Mouse (Mus musculus) neural tube, embryonic 12.5 days (tissue): ENCODE results near the gene Dgat2. TPM values are rescaled to one million over a fixed set of nuclear protein-coding genes. Genes with fewer than 3 reads are reported as not detected.

Experiments
- ATAC-seq: fragments of 200-750 bp; cut with Nextera tagmentation; 2 replicates; pipeline ENCODE4 v1.8.0; 2017; ENCODE audit warnings: low read depth, mild to moderate bottlenecking, moderate TSS enrichment, moderate library complexity; ENCODE audit not compliant: low FRiP score
- H3K27ac ChIP-seq: fragments of 300-500 bp; sonication (generic); 2 replicates; pipeline ENCODE4 v1.5.1; 2016
- H3K27me3 ChIP-seq: fragments of 300-500 bp; sonication (generic); replicated peaks from 2 replicates; pipeline ENCODE4 v1.6.1; 2016; ENCODE audit warnings: mild to moderate bottlenecking
- H3K36me3 ChIP-seq: fragments of 300-500 bp; sonication (generic); 2 replicates; pipeline ENCODE4 v1.6.1; 2016; ENCODE audit warnings: mild to moderate bottlenecking
- H3K4me1 ChIP-seq: fragments of 300-500 bp; sonication (generic); 2 replicates; pipeline ENCODE4 v1.6.1; 2016
- H3K4me2 ChIP-seq: fragments of 300-500 bp; sonication (generic); replicated peaks from 2 replicates; pipeline ENCODE4 v1.6.1; 2016; ENCODE audit warnings: mild to moderate bottlenecking
- H3K4me3 ChIP-seq: fragments of 300-500 bp; sonication (generic); 2 replicates; pipeline ENCODE4 v1.5.1; 2016
- H3K9ac ChIP-seq: fragments of 300-500 bp; sonication (generic); 2 replicates; pipeline ENCODE4 v1.6.1; 2016; ENCODE audit warnings: mild to moderate bottlenecking
- H3K9me3 ChIP-seq: fragments of 300-500 bp; sonication (generic); 2 replicates; pipeline ENCODE4 v1.6.1; 2016; ENCODE audit warnings: mild to moderate bottlenecking
- WGBS: fragments of 180-500 bp; shearing (Covaris S2); methylation state at CpG from one replicate; pipeline ENCODE4 v1.1.7; 2016; 5-methylcytosine and 5-hydroxymethylcytosine counted together
- polyA plus RNA-seq: library from polyadenylated mRNA; unstranded; fragments of >200 nt; fragmentation: Nextera tagmentation; extraction: Ambion mirVana; gene quantifications from 2 replicates; pipeline ENCODE4 v1.2.1, GENCODE M21; 2016

The Dgat2 gene
- polyA plus RNA-seq, 1 experiment from 2014 or later: 11.4 TPM

- H3K9me3 ChIP-seq: no peaks in the 10 kb centered on the region
- ATAC-seq: no peak
- no peaks in the 10 kb centered on the region for H3K27me3 ChIP-seq
- no peak overlapping the region for H3K27ac ChIP-seq
- no peak overlapping the region for H3K4me2 ChIP-seq
- H3K9ac ChIP-seq: no peak overlapping the region
- H3K4me1 ChIP-seq: no peaks in the 10 kb centered on the region
- no peak overlapping the region for H3K4me3 ChIP-seq
- no peaks in the 10 kb centered on the region for H3K36me3 ChIP-seq
- 76% methylated on average over 10 of the region's 10 CpGs for WGBS
Measured at GRCm38 (mm10) chr7:99171730-99172463, 10.6 kb downstream of the Dgat2 start.

- Histone ChIP-seq H3K4me2 (no peak overlapping the region), H3K4me1 (no peaks in the 10 kb centered on the region), H3K27ac (no peak overlapping the region), H3K9me3 (no peaks in the 10 kb centered on the region), H3K27me3 (no peaks in the 10 kb centered on the region), H3K9ac (no peak overlapping the region), H3K4me3 (no peak overlapping the region), H3K36me3 (no peaks in the 10 kb centered on the region)
- 93% methylated on average over 6 of the region's 6 CpGs for WGBS
- ATAC-seq: no peak
Measured at GRCm38 (mm10) chr7:99170519-99170918, 12.0 kb downstream of the Dgat2 start.

GRCm38 (mm10) chr7:99169717-99170403 is 12.7 kb downstream of the Dgat2 start:
- Histone ChIP-seq H3K27ac (no peak overlapping the region), H3K4me2 (no peak overlapping the region), H3K27me3 (no peaks in the 10 kb centered on the region), H3K9ac (no peak overlapping the region), H3K4me1 (no peaks in the 10 kb centered on the region), H3K4me3 (no peak overlapping the region), H3K9me3 (no peaks in the 10 kb centered on the region), H3K36me3 (no peaks in the 10 kb centered on the region)
- no peak for ATAC-seq
- WGBS: 77% methylated on average over 9 of the region's 9 CpGs

- Histone ChIP-seq H3K4me1 (no peaks in the 10 kb centered on the region), H3K27me3 (no peaks in the 10 kb centered on the region), H3K4me2 (no peak overlapping the region), H3K27ac (no peak overlapping the region), H3K9me3 (no peaks in the 10 kb centered on the region), H3K36me3 (no peaks in the 10 kb centered on the region), H3K4me3 (no peak overlapping the region), H3K9ac (no peak overlapping the region)
- 85% methylated on average over 6 of the region's 6 CpGs for WGBS
- ATAC-seq: no peak
Measured at GRCm38 (mm10) chr7:99168756-99169155, 13.8 kb downstream of the Dgat2 start.

DNA sequence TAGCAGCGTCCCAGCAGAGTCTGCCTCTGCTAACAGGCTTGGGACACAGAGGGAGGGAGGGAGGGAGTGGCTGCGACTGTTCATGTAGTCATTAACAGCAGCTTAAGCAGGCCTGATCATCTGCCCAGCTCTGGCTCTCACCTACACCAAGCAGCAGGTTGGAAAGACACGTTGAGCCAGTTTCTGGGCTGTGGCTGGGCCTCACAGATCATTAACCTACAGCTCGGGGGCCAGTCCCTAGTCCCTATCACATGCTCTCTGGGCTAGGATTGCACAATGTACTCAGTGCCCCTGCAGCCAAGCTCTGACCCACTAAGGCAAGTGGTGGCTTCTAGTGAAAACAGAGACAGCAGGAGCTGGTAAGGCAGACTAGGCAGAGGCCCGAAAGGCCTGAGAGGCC is 14.6 kb downstream of the Dgat2 start:
- 60% methylated on average over 5 of the region's 5 CpGs for whole genome bisulfite sequencing
- Histone ChIP-seq H3K36me3 (no peaks in the 10 kb centered on the region), H3K9ac (no peak overlapping the region), H3K4me1 (no peaks in the 10 kb centered on the region), H3K4me3 (no peak overlapping the region), H3K27me3 (no peaks in the 10 kb centered on the region), H3K9me3 (no peaks in the 10 kb centered on the region), H3K4me2 (no peak overlapping the region), H3K27ac (no peak overlapping the region)
- no peak for ATAC-seq

- Histone ChIP-seq H3K4me2 (no peak overlapping the region), H3K27ac (no peak overlapping the region), H3K9me3 (no peaks in the 10 kb centered on the region), H3K9ac (no peak overlapping the region), H3K27me3 (no peaks in the 10 kb centered on the region), H3K4me1 (no peaks in the 10 kb centered on the region; the same call in 1 of the 2 replicates), H3K36me3 (no peaks in the 10 kb centered on the region), H3K4me3 (no peak overlapping the region)
- ATAC-seq: no peak
- WGBS: 88% methylated on average over 8 of the region's 8 CpGs
Measured at GRCm38 (mm10) chr7:99166159-99166558, 16.4 kb downstream of the Dgat2 start.

GRCm38 (mm10) chr7:99164873-99165410 is 17.6 kb downstream of the Dgat2 start:
- Histone ChIP-seq H3K36me3 (no peaks in the 10 kb centered on the region), H3K4me3 (no peak overlapping the region), H3K27me3 (no peaks in the 10 kb centered on the region), H3K9me3 (no peaks in the 10 kb centered on the region), H3K27ac (no peak overlapping the region), H3K4me2 (no peak overlapping the region), H3K4me1 (no peaks in the 10 kb centered on the region; the same call in 1 of the 2 replicates), H3K9ac (no peak overlapping the region)
- no peak for ATAC-seq
- WGBS: 83% methylated on average over 7 of the region's 7 CpGs

DNA sequence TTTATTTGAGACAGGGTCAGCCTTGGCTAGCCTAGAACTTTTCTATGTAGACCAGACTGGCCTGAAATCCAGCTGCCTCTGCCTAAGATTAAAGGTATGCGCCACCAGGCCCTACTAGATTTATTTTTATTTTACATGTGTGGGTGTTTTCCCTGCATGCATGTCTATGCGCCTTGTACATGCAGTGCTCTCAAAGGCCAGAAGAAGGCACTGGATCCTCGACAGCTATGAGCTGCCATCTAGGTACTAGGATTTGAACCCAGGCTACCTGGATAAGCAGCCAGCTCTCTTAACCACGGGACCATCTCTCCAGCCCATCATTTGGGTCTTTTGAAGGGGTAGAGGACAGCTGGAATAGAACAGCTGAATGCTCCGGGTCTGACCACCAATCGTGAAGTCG is 20.1 kb downstream of the Dgat2 start:
- H3K4me3 ChIP-seq: no peak overlapping the region
- H3K27ac ChIP-seq: no peak overlapping the region
- WGBS: 88% methylated on average over 7 of the region's 7 CpGs
- no peak overlapping the region for H3K4me2 ChIP-seq
- no peaks in the 10 kb centered on the region; the same call in 1 of the 2 replicates for H3K4me1 ChIP-seq
- ATAC-seq: no peak
- no peaks in the 10 kb centered on the region for H3K9me3 ChIP-seq
- no peaks in the 10 kb centered on the region for H3K27me3 ChIP-seq
- H3K36me3 ChIP-seq: no peaks in the 10 kb centered on the region
- H3K9ac ChIP-seq: no peak overlapping the region

GRCm38 (mm10) chr7:99161961-99162360 is 20.6 kb downstream of the Dgat2 start:
- 90% methylated on average over 11 of the region's 11 CpGs for WGBS
- no peak overlapping the region for H3K4me2 ChIP-seq
- no peaks in the 10 kb centered on the region for H3K27me3 ChIP-seq
- no peak overlapping the region for H3K9ac ChIP-seq
- no peak overlapping the region for H3K27ac ChIP-seq
- H3K4me3 ChIP-seq: no peak overlapping the region
- H3K9me3 ChIP-seq: no peaks in the 10 kb centered on the region
- H3K4me1 ChIP-seq: no peaks in the 10 kb centered on the region; the same call in 1 of the 2 replicates
- no peaks in the 10 kb centered on the region for H3K36me3 ChIP-seq
- no peak for ATAC-seq

DNA sequence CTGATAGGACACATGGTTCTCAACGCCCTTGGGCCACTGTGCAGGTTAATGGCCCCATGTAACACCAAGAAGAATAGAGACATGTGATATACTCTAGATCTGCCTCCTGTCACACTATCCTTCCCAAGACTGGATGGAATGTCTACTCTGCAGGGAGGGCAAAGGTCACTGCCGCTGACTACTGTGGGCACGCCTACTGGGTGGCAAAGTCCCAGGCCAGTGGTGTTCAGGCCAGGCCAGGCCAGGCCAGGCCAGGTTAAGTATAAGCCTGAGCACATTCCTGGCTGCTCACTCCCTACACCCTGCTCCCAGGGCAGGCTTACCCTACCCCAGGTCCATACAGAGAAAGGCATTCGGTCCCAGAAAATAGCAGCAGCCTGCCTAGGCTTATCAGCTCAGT is 21.0 kb downstream of the Dgat2 start:
- Histone ChIP-seq H3K4me3 (no peak overlapping the region), H3K27me3 (no peaks in the 10 kb centered on the region), H3K4me1 (no peaks in the 10 kb centered on the region; the same call in 1 of the 2 replicates), H3K36me3 (no peaks in the 10 kb centered on the region), H3K27ac (no peak overlapping the region), H3K4me2 (no peak overlapping the region), H3K9me3 (no peaks in the 10 kb centered on the region), H3K9ac (no peak overlapping the region)
- peak; percentile 31; the same call in 1 of the 2 replicates for ATAC-seq
- 61% methylated on average over 4 of the region's 4 CpGs for WGBS

DNA sequence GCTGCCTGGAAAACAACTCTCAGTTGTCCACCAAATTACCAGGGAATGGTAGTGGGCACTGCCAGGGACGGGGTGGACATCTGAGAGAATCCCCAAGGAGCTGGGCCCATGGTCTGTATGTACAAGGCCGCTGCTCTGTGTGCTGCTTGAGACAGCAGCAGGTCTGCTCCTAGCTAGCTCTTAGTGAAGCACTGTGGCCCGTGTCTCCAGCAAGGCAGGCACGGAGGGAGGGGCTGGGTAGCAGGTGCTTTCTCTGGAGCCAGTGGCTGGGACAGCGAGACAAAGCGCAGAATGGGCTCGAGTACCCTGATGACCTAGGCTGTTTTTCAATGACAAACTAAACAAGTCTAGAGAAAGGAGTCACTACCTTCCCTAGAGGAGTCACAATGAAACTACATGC is 21.5 kb downstream of the Dgat2 start:
- H3K9ac ChIP-seq: no peak overlapping the region
- H3K27ac ChIP-seq: no peak overlapping the region

GRCm38 (mm10) chr7:99159446-99159845 is 23.1 kb downstream of the Dgat2 start:
- no peak overlapping the region for H3K4me3 ChIP-seq
- no peaks in the 10 kb centered on the region for H3K9me3 ChIP-seq
- H3K27me3 ChIP-seq: no peaks in the 10 kb centered on the region
- H3K36me3 ChIP-seq: no peaks in the 10 kb centered on the region
- WGBS: 84% methylated on average over 2 of the region's 2 CpGs
- no peak overlapping the region for H3K27ac ChIP-seq
- peaks cover 14% of the 10 kb centered on the region for H3K4me1 ChIP-seq
- no peak overlapping the region for H3K4me2 ChIP-seq
- no peak overlapping the region for H3K9ac ChIP-seq
- ATAC-seq: no peak

More for the DNA sequence above, 21.5 kb downstream of the Dgat2 start:
- peak; percentile 34; the same call in 1 of the 2 replicates for ATAC-seq
- no peak overlapping the region for H3K4me2 ChIP-seq
- H3K9me3 ChIP-seq: no peaks in the 10 kb centered on the region
- 58% methylated on average over 7 of the region's 7 CpGs for WGBS
- peaks cover 2% of the 10 kb centered on the region for H3K4me1 ChIP-seq
- no peak overlapping the region for H3K4me3 ChIP-seq
- H3K36me3 ChIP-seq: no peaks in the 10 kb centered on the region
- H3K27me3 ChIP-seq: no peaks in the 10 kb centered on the region
